Mouse (Mus musculus) layer of hippocampus, adult 11-12 months (tissue): ENCODE data around the gene Wipi1.

Experiments
- DNase-seq: peaks from one replicate; pipeline ENCODE4 v3.0.0; 2022; ENCODE audit warnings: low spot score

The Wipi1 gene

DNA sequence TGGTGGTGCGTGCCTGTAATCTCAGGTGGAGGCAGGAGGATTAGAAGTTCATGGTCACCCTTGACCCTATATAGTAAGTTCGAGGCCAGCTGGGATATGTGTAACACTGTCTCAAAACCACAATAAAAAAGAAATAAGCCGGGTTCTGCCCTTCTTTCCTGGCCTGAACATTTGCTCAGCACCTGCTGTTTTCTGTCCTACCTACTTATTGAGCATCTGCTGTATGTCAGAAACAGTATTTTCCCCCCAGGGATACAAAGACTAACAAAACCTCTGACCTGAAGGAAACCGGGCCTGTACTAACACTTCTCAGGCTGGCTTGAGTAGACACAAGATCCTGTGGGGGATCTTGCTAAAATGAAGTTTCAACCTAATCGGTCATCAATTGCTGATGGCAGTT, 74.8 kb downstream of the Wipi1 start:
- DNase-seq: no peak

DNA sequence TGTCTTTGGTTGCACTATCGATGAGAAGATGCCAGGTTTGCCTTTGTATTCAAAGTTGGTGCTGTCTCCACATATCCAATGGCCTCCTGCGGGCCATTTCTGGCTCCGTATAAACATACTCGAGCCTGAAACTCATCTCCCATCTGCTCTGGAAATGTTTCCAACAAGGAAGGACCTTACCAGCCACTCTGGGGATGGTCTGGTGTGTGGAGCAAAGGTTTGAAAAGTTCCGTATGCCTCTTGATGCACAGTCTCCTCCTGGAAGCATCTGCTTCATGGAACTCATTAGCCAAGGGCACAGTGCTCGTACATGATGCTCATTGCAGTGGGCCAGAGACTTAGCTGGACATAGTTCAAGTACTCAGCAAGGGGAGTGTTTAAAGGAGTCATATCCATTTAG, 75.8 kb downstream of the Wipi1 start:
- no peak for DNase-seq

DNA sequence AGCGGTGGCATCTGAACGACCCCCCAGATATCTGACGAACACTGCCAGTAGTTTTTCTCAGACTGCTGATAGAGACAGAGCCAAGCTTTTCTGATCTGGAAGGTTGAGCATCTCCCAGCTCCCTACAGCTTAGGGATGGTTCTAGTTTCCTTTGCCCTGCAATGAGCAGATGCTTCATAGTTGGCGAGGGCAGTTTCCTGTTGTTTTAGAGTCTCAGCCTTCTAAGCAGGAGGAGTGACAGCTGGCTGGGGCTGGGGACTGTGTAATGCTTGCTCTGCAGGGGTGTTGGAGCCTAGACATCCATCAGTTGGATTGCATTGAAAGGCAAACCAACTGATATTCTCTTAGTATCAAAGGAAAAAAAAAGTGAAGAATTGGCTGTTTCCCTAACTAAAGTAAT, 81.7 kb downstream of the Wipi1 start:
- no peak for DNase-seq

DNA sequence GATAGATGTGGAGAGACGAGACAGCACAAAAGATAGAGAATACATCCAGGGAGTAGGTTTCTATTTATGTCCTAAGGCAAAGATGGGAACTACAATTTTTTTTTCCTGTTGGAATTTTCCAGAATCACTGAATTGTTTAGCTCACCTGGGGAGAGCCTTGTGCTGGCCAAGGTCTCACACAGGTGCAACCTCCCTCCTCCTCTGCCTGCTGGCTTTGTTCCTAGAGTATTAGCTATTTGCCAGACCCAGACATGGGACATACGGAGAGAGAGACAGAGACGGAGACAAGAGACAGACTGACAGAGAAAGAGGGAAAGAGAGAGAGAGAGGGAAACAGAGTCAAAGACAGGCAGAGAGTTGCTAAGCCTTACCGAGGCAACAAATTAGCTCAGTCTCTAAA, 86.2 kb downstream of the Wipi1 start:
- DNase-seq: no peak

DNA sequence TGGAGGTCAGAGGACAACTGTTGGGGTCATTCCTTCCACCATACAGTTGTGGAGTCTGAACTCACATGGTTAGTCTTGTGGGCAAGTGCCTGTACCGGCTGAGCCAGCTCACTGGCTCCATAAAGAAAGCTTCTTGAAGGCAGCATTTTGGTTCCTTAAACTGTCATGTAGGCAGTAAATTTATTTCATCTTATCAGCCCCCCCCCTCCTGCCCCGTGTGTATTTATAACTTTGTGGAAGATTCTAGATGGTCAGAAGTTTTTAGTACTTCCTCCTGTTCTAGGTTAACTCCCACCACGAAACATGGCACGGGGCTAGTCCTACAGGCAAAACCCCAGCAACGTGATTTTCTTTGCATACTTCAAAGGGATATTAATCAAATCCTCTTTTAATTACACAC, 86.9 kb downstream of the Wipi1 start:
- DNase-seq: no peak
